ENCODE assay signal across 18 mouse cellular contexts in genomic region chr16:92815195-92815527, GRCm38 (mm10).
"Had no signal": no experiment of that assay in that cellular context is flagged by ENCODE, and none has a peak within 500 bp of the region (broad histone marks: within the 10 kb centered on the region; RNA-seq: fewer than 3 reads in every experiment).

No protein-coding gene starts in this region.

- H3K9ac ChIP-seq: kidney, embryonic 15.5 days; liver, embryonic 15.5 days; lung, embryonic 15.5 days; midbrain, embryonic 12.5 days; midbrain, embryonic 15.5 days; neural tube, embryonic 12.5 days; stomach, embryonic 15.5 days had no signal

- H3K27ac ChIP-seq: kidney, embryonic 15.5 days; left cerebral cortex, adult 2 months; liver, embryonic 15.5 days; lung, embryonic 15.5 days; midbrain, embryonic 12.5 days; midbrain, embryonic 15.5 days; neural tube, embryonic 12.5 days; stomach, embryonic 15.5 days had no signal

- H3K4me1 ChIP-seq: kidney, embryonic 15.5 days; midbrain, embryonic 12.5 days; midbrain, embryonic 15.5 days; neural tube, embryonic 12.5 days; stomach, embryonic 15.5 days had no signal

- DNase-seq: kidney, adult 8-10 months; kidney, postnatal 10 days; kidney, postnatal 36 days; layer of hippocampus, postnatal 36 days; lung, adult 18-20 months; lung, postnatal 10 days; lung, postnatal 36 days; retina, postnatal 1 day; right cerebral cortex, postnatal 25 days; spleen, adult 18-20 months had no signal

- H3K4me3 ChIP-seq: kidney, embryonic 15.5 days; left cerebral cortex, adult 2 months; liver, embryonic 15.5 days; lung, embryonic 15.5 days; midbrain, embryonic 12.5 days; midbrain, embryonic 15.5 days; neural tube, embryonic 12.5 days; stomach, embryonic 15.5 days had no signal

- H3K9me3 ChIP-seq: kidney, embryonic 15.5 days; liver, embryonic 15.5 days; lung, embryonic 15.5 days; midbrain, embryonic 12.5 days; midbrain, embryonic 15.5 days; neural tube, embryonic 12.5 days; stomach, embryonic 15.5 days had no signal

- H3K27me3 ChIP-seq: liver, embryonic 15.5 days; lung, embryonic 15.5 days; midbrain, embryonic 12.5 days; midbrain, embryonic 15.5 days; neural tube, embryonic 12.5 days; stomach, embryonic 15.5 days had no signal

- H3K36me3 ChIP-seq: kidney, embryonic 15.5 days; lung, embryonic 15.5 days; midbrain, embryonic 12.5 days; midbrain, embryonic 15.5 days; neural tube, embryonic 12.5 days; stomach, embryonic 15.5 days had no signal
